Mouse (Mus musculus) embryo, embryonic 9.5 days (tissue): Measurements from ENCODE around the gene Yrdc.

ENCODE experiments used
- DNase-seq: peaks from one replicate; pipeline ENCODE4 v3.0.0-alpha.2; 2017; ENCODE audit errors: extremely low spot score

Yrdc gene

DNA sequence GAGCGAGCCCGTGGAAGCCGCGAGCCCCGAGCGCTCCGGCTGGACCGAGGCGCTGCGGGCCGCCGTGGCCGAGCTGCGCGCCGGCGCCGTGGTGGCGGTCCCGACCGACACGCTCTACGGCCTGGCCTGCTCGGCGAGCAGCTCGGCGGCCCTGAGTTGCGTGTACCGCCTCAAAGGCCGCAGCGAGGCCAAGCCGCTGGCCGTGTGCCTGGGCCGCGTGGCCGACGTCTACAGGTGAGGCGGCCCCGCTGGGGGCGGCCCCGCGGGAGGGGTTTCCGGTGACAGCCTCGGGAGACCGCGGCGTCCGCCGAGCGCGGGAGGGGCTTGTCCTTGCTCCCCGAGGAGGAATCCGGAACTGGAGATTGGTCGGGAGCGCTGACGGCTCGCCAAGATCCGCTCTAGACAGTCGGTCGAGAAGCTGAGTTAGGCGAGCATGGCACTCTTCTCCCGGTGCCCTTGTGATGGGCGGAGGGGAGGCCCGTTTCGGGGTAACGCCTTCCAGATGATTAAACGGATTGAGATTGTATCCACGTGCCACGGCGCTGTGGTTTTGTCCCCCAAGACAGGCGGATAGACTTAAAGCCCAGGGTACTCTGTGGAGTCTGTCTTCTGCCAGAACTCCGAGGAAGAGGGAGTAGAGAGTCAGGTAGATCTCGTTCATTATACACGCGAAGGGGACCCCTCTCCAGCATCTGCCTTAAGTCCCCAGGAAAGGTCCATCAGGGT is 617 bp downstream of the Yrdc start, which contains the start of gene 1110065P20Rik:
1110065P20Rik (minus strand) TSS at position 264 of the 726 bp plus-strand sequence.
- peak; percentile 63 for DNase-seq

- no peak for DNase-seq
Measured at GRCm38 (mm10) chr4:124856294-124856693, 5.8 kb downstream of the Yrdc start.

DNA sequence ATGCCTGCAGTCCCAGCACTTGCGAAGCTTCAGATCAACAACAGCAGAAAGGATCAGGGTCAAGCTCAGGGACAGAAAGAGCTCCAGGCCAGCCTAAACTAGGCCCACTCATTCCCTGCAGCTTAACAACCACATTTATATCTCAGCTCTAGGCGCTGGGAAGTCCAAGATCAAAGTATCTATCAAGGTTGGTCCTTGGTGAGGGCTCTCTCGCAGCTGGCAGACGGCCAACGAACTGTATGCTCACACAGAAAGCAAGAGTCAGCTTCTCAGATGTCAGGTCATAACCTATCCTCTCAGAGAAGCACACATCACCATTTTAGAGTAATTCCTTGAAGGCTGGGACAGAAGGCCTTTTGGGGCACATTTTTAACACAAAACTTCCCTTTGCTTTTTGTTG is 7.9 kb downstream of the Yrdc start:
- no peak for DNase-seq

DNA sequence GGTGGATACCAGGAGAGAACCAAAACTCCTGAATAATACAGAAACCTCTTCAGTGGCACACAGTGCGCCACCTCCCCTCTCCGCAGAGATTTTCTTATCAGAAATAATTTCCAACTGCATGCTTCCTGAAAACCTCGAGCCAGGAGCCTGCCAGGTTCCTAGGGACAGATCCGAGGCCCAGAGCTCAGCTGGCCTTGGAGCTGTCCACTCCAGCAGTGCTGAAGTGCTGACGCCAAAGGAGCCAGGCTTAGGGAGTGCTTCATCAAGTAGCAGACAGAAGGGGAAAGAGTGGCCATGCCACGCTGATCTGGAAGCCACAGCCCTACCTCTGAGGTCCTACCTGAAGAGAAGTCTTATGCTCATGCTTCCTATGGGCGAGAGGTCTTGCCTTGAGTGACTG is 10.0 kb downstream of the Yrdc start:
- peak; percentile 79 for DNase-seq

DNA sequence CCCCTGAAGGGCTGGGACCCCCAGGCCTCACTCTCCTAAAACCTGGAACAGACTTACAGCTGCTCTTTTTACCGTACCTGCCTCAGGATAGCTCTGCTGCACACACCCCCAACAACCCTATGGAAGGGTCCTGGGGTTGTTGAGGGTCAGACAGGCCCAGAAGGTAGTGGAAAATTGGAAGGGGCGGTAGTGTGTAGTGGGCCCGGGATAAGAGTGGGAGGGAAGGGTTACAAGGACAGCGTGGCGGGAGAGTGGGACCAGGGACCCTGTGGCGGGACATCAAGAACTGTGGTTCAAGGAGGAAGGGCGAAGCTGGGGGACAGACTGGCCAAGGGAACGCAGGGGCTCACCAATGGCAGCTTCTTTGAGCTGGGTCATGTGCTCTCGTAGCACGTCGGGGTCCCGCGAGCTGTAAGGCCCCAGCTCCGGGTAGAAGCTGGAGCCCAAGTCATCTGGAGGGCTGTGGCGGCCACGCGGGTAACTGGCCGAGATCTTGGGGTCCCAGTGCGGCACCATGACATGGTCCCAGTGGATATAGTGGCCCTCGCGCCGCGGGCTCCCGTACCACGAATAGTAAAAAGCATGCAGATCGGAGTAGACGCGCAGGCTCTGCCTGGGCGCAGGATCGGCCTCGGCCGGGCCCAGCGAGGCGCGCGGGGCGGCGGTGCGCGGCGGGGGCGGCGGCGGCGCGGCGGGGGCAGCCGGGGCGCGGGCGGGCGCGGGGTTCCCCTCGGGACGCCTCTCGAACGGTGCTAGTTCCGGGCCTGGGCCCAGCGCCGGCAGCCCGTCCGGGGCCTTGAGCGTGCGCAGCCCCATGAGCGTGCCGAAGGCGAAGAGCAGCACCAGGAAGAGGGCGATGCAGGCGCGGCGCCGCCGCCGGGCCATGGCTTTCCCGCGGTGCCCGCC is 11.1 kb downstream of the Yrdc start, which contains the start of gene Maneal:
Maneal (minus strand) TSS at position 889 of the 906 bp plus-strand sequence.
- DNase-seq: peak; percentile 13

DNA sequence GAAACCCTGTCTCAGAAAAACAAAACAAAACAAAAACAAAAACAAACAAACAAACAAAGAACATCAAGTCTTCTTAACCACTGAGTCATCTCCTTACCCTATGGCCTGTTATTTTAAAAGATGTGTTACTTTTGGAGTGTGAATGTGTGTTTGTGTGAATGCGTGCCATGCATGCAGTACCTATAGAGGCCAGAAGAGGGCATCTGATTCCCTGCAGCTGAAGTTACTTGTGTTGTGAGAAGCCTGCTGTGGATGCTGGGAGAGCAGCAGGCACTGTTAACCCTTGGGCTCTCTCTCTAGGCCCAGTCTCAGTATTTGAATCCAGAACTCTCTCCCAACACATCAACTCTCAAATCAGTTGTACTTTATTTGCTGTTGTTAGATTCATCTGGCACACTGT is 22.2 kb downstream of the Yrdc start:
- DNase-seq: no peak

- DNase-seq: no peak
Measured at GRCm38 (mm10) chr4:124880599-124880998, 30.1 kb downstream of the Yrdc start, which contains the start of gene Epha10. Epha10 (plus strand) TSS chr4:124880899.

GRCm38 (mm10) chr4:124881341-124881908 is 30.9 kb downstream of the Yrdc start:
- peak; percentile 88 for DNase-seq

DNA sequence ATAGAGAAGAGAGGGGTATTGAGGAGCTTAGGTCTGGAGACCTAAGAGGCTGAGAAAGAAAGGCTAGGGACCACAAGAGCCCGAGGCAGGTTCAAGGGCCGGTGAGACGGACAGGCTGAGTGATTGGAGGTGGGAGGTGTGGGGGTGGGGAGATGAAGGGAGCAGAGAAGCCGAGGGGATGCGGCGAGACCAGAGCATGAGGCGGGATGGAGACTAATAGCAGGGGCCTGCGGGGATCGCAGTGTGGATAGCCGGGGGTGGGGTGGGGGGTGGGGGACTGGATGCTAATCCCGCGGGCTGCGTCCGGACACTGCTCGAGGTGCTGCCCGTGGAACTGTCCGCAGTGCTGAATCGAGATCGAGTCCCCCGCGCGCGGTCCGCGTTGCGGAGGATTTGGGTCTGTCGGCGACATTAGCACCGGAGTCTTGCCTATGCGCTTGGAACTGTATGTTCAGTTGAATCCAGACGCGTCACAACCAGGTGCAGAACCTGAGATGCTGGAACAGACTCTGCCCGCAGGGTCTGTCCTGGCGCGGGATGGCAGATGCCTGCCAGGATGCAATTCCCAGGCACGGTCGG is 31.8 kb downstream of the Yrdc start:
- DNase-seq: peak; percentile 60

GRCm38 (mm10) chr4:124888702-124889101 is 38.2 kb downstream of the Yrdc start:
- no peak for DNase-seq

DNA sequence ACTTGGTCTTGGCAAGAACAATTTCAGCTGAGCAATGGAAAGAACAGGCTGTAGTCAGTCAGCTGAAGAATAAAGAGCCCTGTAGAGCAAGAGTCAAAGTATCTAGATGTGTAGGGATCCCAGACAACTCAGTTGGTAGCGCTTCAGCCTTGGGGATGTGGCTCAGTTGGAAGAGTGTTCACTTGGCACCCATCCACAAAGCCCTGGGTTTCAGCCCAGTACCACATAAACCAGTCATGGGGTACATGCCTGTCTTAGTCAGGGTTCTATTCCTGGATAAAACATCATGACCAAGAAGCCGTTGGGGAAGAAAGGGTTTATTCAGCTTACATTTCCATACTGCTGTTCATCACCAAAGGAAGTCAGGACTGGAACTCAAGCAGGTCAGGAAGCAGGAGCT is 39.5 kb downstream of the Yrdc start:
- DNase-seq: no peak

- DNase-seq: no peak
Measured at GRCm38 (mm10) chr4:124890831-124891230, 40.4 kb downstream of the Yrdc start.

DNA sequence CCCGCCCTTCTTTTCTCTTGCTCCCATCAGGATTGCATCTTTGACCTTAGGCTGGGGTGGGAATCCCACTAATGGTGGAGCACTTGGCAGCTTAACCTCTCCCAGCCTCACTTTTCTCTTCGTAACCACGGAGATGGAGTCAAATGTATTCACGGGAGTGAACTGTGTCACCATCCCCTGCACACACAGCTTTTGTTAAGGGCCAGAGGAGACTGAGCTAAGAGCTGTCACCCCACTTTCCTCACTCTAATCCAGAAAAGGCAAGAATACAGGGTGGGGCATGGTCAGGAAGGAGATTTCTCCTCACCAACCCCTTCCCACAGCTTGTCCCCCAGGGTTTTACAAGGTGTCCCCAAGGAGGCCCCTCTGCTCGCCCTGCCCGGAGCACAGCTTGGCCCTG is 43.3 kb downstream of the Yrdc start:
- no peak for DNase-seq

DNA sequence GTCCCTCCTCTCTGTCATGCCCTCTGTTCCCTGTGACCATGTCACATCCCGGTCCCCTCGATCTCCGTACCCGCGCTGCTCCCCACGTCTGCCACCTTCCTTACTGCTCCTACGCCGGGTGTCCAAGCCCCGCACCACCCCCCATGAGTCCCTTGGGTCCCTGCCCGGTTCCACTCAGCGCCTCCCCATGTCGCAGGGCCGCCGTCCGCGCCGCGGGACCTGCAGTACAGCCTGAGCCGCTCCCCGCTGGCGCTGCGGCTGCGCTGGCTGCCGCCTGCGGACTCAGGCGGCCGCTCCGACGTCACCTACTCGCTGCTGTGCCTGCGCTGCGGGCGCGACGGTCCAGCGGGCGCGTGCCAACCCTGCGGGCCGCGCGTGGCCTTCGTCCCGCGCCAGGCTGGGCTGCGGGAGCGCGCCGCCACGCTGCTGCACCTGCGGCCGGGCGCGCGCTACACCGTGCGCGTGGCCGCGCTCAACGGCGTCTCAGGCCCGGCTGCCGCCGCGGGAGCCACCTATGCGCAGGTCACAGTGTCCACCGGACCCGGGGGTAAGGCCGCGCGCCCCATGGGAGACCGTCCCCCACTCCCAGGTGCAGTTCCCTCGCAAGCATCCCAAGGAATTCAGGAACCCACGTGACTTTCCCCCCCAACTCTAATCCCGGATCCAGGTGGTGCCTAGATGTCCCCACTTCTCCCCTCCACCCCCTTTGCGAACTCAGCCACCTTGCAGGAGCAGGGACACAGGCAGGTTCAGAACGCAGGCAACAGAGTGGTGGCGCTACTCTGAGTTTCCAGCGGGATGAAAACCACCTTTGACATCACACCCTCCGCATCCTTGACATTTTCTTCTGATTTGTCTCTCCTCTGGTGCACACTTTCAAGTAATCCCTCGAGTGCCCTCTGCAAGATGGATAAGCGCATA is 44.3 kb downstream of the Yrdc start:
- no peak for DNase-seq

GRCm38 (mm10) chr4:124898428-124898827 is 47.9 kb downstream of the Yrdc start:
- DNase-seq: no peak

GRCm38 (mm10) chr4:124899906-124900305 is 49.4 kb downstream of the Yrdc start:
- DNase-seq: no peak
